Mouse (Mus musculus): ENCODE results near the gene Rxfp2. TPM values are rescaled to one million over a fixed set of nuclear protein-coding genes. Genes with fewer than 3 reads are reported as not detected.

Rxfp2 gene
- polyA plus RNA-seq, 1 experiment from 2014 or later = not detected

DNA sequence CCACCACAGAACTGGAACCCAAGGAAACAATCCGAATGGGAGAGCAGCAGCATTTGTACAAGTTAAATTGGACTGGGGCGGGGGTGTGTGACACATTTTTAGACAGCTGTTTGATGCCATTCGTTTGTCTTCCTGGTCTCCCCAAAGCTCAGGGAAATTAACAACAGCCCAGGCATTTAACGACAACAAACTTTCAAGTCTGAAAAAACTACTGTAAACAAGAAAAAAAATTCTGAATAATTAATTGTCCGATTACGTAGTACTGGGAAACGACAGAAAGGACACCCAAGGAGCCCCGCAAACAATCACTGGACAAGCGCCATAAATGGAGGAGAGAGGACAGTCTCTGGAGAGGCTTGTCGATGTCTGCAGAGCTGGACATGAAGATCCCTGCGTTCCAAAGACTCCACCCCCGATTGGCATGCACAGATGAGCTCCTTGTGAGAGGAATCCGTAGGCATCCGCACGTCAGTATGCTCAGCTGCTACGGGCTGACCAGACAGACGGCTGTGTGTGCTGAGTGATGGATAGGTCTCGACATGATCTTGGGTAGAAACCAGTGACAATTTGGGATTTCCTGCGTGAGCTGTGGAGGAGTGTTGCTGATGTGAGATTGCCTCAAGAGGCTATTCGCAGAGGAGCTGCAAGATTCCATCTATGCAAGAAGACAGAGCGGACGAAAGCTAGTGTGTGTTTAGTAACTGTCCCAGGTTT is 21.0 kb upstream of the Rxfp2 start:
- 80% methylated on average over 22 of the region's 22 CpGs for WGBS (ENCODE audit: insufficient replicate concordance)
- H3K4me2 ChIP-seq (ENCODE audit: low read depth, low read length) = no peak overlapping the region
- H3K9ac ChIP-seq (replicated peaks) = no peak overlapping the region
- no peaks in the 10 kb centered on the region for H3K27me3 ChIP-seq (ENCODE audit: insufficient read depth, low read length)
- ATAC-seq (no peak), DNase-seq (no peak)
- H3K36me3 ChIP-seq (replicated peaks; ENCODE audit: insufficient read depth, low read length) = no peaks in the 10 kb centered on the region
- no peak overlapping the region for H3K4me3 ChIP-seq (ENCODE audit: low read depth, low read length)
- H3K27ac ChIP-seq (ENCODE audit: low read depth) = no peak overlapping the region
- H3K4me1 ChIP-seq (ENCODE audit: insufficient read depth) = no peaks in the 10 kb centered on the region
- peaks cover 6% of the 10 kb centered on the region for H3K9me3 ChIP-seq (ENCODE audit: low read length)
- TF ChIP-seq CTCF (IDR thresholded peaks at IDR 0.05; ENCODE audit: low read depth) (no peak), EP300 (IDR thresholded peaks at IDR 0.05; ENCODE audit: low read depth) (no peak)

DNA sequence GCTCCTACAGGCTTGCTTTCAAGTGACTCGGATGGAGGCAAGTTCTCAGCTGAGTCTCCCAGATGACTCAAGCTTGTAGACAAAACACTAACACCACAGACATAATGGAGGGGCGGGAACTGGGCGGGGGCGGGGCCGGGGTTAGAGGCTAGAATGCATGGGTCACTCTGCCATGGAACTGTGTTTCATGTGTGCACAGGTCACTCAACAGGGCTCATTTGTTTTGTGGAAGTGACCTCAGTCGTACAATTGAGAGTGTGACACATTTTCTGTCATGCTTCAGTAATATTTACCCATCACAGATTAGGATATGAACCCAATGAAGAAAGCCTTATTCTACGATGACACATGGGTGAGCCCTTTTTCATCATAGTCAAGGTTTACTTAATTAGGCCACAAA is 20.2 kb upstream of the Rxfp2 start:
- Histone ChIP-seq H3K4me1 (ENCODE audit: insufficient read depth) (no peaks in the 10 kb centered on the region), H3K4me3 (ENCODE audit: low read depth, low read length) (no peak overlapping the region), H3K4me2 (ENCODE audit: low read depth, low read length) (no peak overlapping the region), H3K27me3 (ENCODE audit: insufficient read depth, low read length) (no peaks in the 10 kb centered on the region), H3K9ac (replicated peaks) (no peak overlapping the region), H3K9me3 (ENCODE audit: low read length) (peaks cover 6% of the 10 kb centered on the region), H3K27ac (ENCODE audit: low read depth) (no peak overlapping the region), H3K36me3 (replicated peaks; ENCODE audit: insufficient read depth, low read length) (no peaks in the 10 kb centered on the region)
- DNase-seq = no peak
- 73% methylated on average over 7 of the region's 7 CpGs for WGBS (ENCODE audit: insufficient replicate concordance)
- ATAC-seq = no peak
- TF ChIP-seq EP300 (IDR thresholded peaks at IDR 0.05; ENCODE audit: low read depth) (no peak), CTCF (IDR thresholded peaks at IDR 0.05; ENCODE audit: low read depth) (no peak)

DNA sequence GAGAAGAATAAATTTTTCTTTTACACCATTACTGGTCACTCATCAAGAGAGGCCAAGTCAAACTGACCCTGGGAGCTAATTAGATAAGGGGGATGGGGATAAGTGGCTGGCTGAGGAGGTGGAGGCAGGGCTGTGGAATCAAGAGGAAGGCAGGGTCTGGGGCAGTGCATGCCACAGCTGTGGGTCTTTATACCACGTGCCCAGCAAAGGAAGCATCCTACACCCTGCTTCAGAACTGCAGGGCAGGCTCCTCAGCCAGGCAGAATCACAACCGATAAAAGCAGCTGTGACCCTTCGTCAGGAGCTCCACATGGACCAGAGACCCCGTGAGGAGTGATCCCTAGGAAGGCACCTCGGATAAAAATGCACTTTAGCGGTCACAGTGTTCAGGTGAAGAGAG is 13.1 kb upstream of the Rxfp2 start:
- no peak overlapping the region for H3K4me2 ChIP-seq (ENCODE audit: low read depth, low read length)
- H3K36me3 ChIP-seq (replicated peaks; ENCODE audit: insufficient read depth, low read length) = no peaks in the 10 kb centered on the region
- no peaks in the 10 kb centered on the region for H3K9me3 ChIP-seq (ENCODE audit: low read length)
- WGBS (ENCODE audit: insufficient replicate concordance) = 52% methylated on average over 6 of the region's 6 CpGs
- H3K4me3 ChIP-seq (ENCODE audit: low read depth, low read length) = no peak overlapping the region
- H3K4me1 ChIP-seq (ENCODE audit: insufficient read depth) = no peaks in the 10 kb centered on the region
- H3K9ac ChIP-seq (replicated peaks) = no peak overlapping the region
- ATAC-seq = no peak
- no peaks in the 10 kb centered on the region for H3K27me3 ChIP-seq (ENCODE audit: insufficient read depth, low read length)
- TF ChIP-seq EP300 (IDR thresholded peaks at IDR 0.05; ENCODE audit: low read depth) (no peak), CTCF (IDR thresholded peaks at IDR 0.05; ENCODE audit: low read depth) (no peak)
- no peak overlapping the region for H3K27ac ChIP-seq (ENCODE audit: low read depth)
- no peak for DNase-seq

DNA sequence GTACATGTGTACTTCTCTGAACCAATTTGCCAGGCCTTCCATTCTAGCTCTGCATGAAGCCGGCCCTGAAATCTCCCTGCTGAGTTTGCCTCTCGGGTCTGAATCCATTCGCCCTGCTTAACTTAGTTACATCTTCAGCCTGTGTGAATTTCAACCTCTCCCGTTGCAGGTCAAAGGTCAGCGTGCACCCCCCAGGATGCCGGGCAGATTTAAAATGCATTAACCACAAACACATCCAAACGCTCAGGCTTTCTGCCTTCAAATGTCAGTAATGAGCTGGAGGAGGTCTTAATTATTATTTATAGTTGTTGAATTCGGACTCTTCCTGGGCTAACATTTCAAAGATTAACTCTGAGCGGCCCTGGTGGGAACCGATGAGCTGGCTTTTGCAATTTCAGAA is 1.6 kb upstream of the Rxfp2 start:
- TF ChIP-seq EP300 (IDR thresholded peaks at IDR 0.05; ENCODE audit: low read depth) (no peak), CTCF (IDR thresholded peaks at IDR 0.05; ENCODE audit: low read depth) (no peak)
- no peaks in the 10 kb centered on the region for H3K4me1 ChIP-seq (ENCODE audit: insufficient read depth)
- ATAC-seq (no peak), DNase-seq (no peak)
- H3K4me2 ChIP-seq (ENCODE audit: low read depth, low read length) = no peak overlapping the region
- no peak overlapping the region for H3K27ac ChIP-seq (ENCODE audit: low read depth)
- no peak overlapping the region for H3K9ac ChIP-seq (replicated peaks)
- H3K27me3 ChIP-seq (ENCODE audit: insufficient read depth, low read length) = no peaks in the 10 kb centered on the region
- H3K9me3 ChIP-seq (ENCODE audit: low read length) = no peaks in the 10 kb centered on the region
- WGBS (ENCODE audit: insufficient replicate concordance) = 49% methylated on average over 10 of the region's 10 CpGs
- no peaks in the 10 kb centered on the region for H3K36me3 ChIP-seq (replicated peaks; ENCODE audit: insufficient read depth, low read length)
- H3K4me3 ChIP-seq (ENCODE audit: low read depth, low read length) = no peak overlapping the region

DNA sequence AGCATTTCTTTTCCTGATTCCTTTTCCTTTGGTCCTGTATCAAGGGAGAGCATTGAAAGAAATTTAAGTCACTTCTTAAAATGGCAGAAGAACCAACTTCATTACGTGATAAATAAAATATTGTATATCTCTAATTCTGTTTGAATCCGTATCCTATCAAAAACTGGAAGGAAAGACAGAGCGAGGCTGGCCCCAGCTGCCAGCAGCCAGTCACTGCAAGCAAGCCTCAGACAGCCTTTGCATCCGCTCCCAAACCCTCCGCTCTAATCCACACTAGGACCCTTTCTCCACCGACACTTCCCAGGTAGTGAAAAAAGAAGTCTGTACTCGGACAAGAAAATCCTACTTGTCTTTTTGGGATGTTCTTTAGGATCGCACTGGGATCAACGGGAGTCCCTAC is 803 bp upstream of the Rxfp2 start:
- 73% methylated on average over 9 of the region's 9 CpGs for WGBS (ENCODE audit: insufficient replicate concordance)
- no peak overlapping the region for H3K27ac ChIP-seq (ENCODE audit: low read depth)
- H3K27me3 ChIP-seq (ENCODE audit: insufficient read depth, low read length) = no peaks in the 10 kb centered on the region
- no peak overlapping the region for H3K9ac ChIP-seq (replicated peaks)
- no peak for TF ChIP-seq CTCF (IDR thresholded peaks at IDR 0.05; ENCODE audit: low read depth)
- no peak for TF ChIP-seq EP300 (IDR thresholded peaks at IDR 0.05; ENCODE audit: low read depth)
- H3K4me2 ChIP-seq (ENCODE audit: low read depth, low read length) = no peak overlapping the region
- H3K9me3 ChIP-seq (ENCODE audit: low read length) = no peaks in the 10 kb centered on the region
- ATAC-seq (no peak), DNase-seq (no peak)
- no peaks in the 10 kb centered on the region for H3K4me1 ChIP-seq (ENCODE audit: insufficient read depth)
- no peaks in the 10 kb centered on the region for H3K36me3 ChIP-seq (replicated peaks; ENCODE audit: insufficient read depth, low read length)
- H3K4me3 ChIP-seq (ENCODE audit: low read depth, low read length) = no peak overlapping the region

GRCm38 (mm10) chr5:150020851-150021250 is 2.4 kb downstream of the Rxfp2 start:
- TF ChIP-seq EP300 (IDR thresholded peaks at IDR 0.05; ENCODE audit: low read depth) = no peak
- peak; percentile 89 for TF ChIP-seq CTCF (IDR thresholded peaks at IDR 0.05; ENCODE audit: low read depth)
- Histone ChIP-seq H3K4me3 (ENCODE audit: low read depth, low read length) (no peak overlapping the region), H3K9me3 (ENCODE audit: low read length) (peaks cover 2% of the 10 kb centered on the region; the same call in 1 of the 2 replicates), H3K27me3 (ENCODE audit: insufficient read depth, low read length) (no peaks in the 10 kb centered on the region), H3K36me3 (replicated peaks; ENCODE audit: insufficient read depth, low read length) (no peaks in the 10 kb centered on the region), H3K9ac (replicated peaks) (no peak overlapping the region), H3K4me2 (ENCODE audit: low read depth, low read length) (no peak overlapping the region), H3K4me1 (ENCODE audit: insufficient read depth) (no peaks in the 10 kb centered on the region), H3K27ac (ENCODE audit: low read depth) (no peak overlapping the region)
- peak; percentile 73 for DNase-seq
- ATAC-seq = no peak
- 14% methylated on average over 6 of the region's 6 CpGs for WGBS (ENCODE audit: insufficient replicate concordance)

All from liver, postnatal 0 days (tissue).